30 mouse cellular contexts compared by ENCODE assay signal in genomic region chr8:95044811-95045210, GRCm38 (mm10). TPM values are rescaled to one million over a fixed set of nuclear protein-coding genes. Genes with fewer than 3 reads are reported as not detected.
DNase-seq lines count a peak whose midpoint lies in the region; ATAC-seq and TF ChIP-seq lines count a peak whose summit lies in the region.
"Had no signal": no experiment of that assay in that cellular context is flagged by ENCODE, and none has a peak within 500 bp of the region (broad histone marks: within the 10 kb centered on the region; RNA-seq: fewer than 3 reads in every experiment).

No protein-coding gene starts in this region.

- DNase-seq in forebrain, postnatal 0 days = no peak
- DNase-seq in midbrain, embryonic 14.5 days = peak; percentile 49
- peak; percentile 38 to 56 for DNase-seq in right cerebral cortex, postnatal 10 days (ENCODE audit: low spot score in 2 of 2)
- no peak for DNase-seq in right cerebral cortex, postnatal 14 days
- DNase-seq in liver = no peak
- DNase-seq: adrenal gland, postnatal 10 days; adrenal gland, postnatal 36 days; B cell, adult 2 months; cerebellum, adult 18-20 months; cerebellum, adult 9-10 months; cerebellum, postnatal 25 days; gastrocnemius, postnatal 25 days; heart, adult 18-20 months; heart, postnatal 10 days; heart, postnatal 36 days had no signal

- no peak overlapping the region for H3K4me2 ChIP-seq in forebrain, postnatal 0 days (ENCODE audit: low read depth)
- H3K4me2 ChIP-seq in forebrain, embryonic 15.5 days (replicated peaks) = no peak overlapping the region
- H3K4me2 ChIP-seq in midbrain, embryonic 14.5 days (ENCODE audit: low read length) = no peak overlapping the region
- H3K4me2 ChIP-seq in midbrain, embryonic 15.5 days = no peak overlapping the region
- H3K4me2 ChIP-seq: embryonic facial prominence, embryonic 12.5 days; embryonic facial prominence, embryonic 15.5 days; heart, embryonic 12.5 days; heart, embryonic 15.5 days; hindbrain, embryonic 15.5 days had no signal

- H3K4me1 ChIP-seq in forebrain, postnatal 0 days (ENCODE audit: insufficient read depth) = 0 out of 2 replicates have a peak, but pooled peaks cover 3% of the 10 kb centered on the region
- no peaks in the 10 kb centered on the region for H3K4me1 ChIP-seq in forebrain, embryonic 15.5 days
- H3K4me1 ChIP-seq in midbrain, embryonic 14.5 days (ENCODE audit: control insufficient read depth, insufficient read depth, low read length) = no peaks in the 10 kb centered on the region
- H3K4me1 ChIP-seq in midbrain, embryonic 15.5 days = peaks cover 13% of the 10 kb centered on the region
- H3K4me1 ChIP-seq: embryonic facial prominence, embryonic 12.5 days; embryonic facial prominence, embryonic 15.5 days; heart, embryonic 12.5 days; heart, embryonic 15.5 days had no signal

- H3K9me3 ChIP-seq in forebrain, postnatal 0 days (ENCODE audit: low read length) = no peaks in the 10 kb centered on the region
- no peaks in the 10 kb centered on the region for H3K9me3 ChIP-seq in forebrain, embryonic 15.5 days
- no peaks in the 10 kb centered on the region for H3K9me3 ChIP-seq in midbrain, embryonic 14.5 days (ENCODE audit: control insufficient read depth, low read length)
- no peaks in the 10 kb centered on the region for H3K9me3 ChIP-seq in midbrain, embryonic 15.5 days
- H3K9me3 ChIP-seq: embryonic facial prominence, embryonic 12.5 days; embryonic facial prominence, embryonic 15.5 days; G1E; heart, embryonic 12.5 days; heart, embryonic 15.5 days; hindbrain, embryonic 10.5 days; hindbrain, embryonic 15.5 days had no signal

- no peaks in the 10 kb centered on the region for H3K36me3 ChIP-seq in forebrain, postnatal 0 days (ENCODE audit: insufficient read depth)
- H3K36me3 ChIP-seq in forebrain, embryonic 15.5 days = no peaks in the 10 kb centered on the region
- no peaks in the 10 kb centered on the region for H3K36me3 ChIP-seq in midbrain, embryonic 14.5 days (ENCODE audit: control insufficient read depth, insufficient read depth, low read length)
- no peaks in the 10 kb centered on the region for H3K36me3 ChIP-seq in midbrain, embryonic 15.5 days (replicated peaks)
- H3K36me3 ChIP-seq: embryonic facial prominence, embryonic 12.5 days; embryonic facial prominence, embryonic 15.5 days; G1E; heart, embryonic 12.5 days; heart, embryonic 15.5 days; hindbrain, embryonic 10.5 days; hindbrain, embryonic 15.5 days had no signal

- H3K27me3 ChIP-seq in forebrain, postnatal 0 days (ENCODE audit: insufficient read depth, low read length) = no peaks in the 10 kb centered on the region
- no peaks in the 10 kb centered on the region for H3K27me3 ChIP-seq in forebrain, embryonic 15.5 days
- H3K27me3 ChIP-seq in midbrain, embryonic 14.5 days (ENCODE audit: control insufficient read depth, insufficient read depth, low read length) = no peaks in the 10 kb centered on the region
- no peaks in the 10 kb centered on the region for H3K27me3 ChIP-seq in midbrain, embryonic 15.5 days (replicated peaks)
- H3K27me3 ChIP-seq: embryonic facial prominence, embryonic 12.5 days; embryonic facial prominence, embryonic 15.5 days; heart, embryonic 12.5 days; heart, embryonic 15.5 days; hindbrain, embryonic 15.5 days; Patski had no signal

- TF ChIP-seq CTCF in forebrain, postnatal 0 days (IDR thresholded peaks at IDR 0.05; ENCODE audit: low read depth) = no peak

- WGBS in forebrain, postnatal 0 days = 51% methylated on average over 4 of the region's 4 CpGs
- 70% methylated on average over 4 of the region's 4 CpGs for WGBS in forebrain, embryonic 15.5 days
- WGBS in midbrain, embryonic 14.5 days = 37% methylated on average over 4 of the region's 4 CpGs
- WGBS in midbrain, embryonic 15.5 days = 40% methylated on average over 4 of the region's 4 CpGs

- H3K4me3 ChIP-seq in forebrain, postnatal 0 days (ENCODE audit: low read depth, low read length) = no peak overlapping the region
- H3K4me3 ChIP-seq in forebrain, embryonic 15.5 days = no peak overlapping the region
- no peak overlapping the region for H3K4me3 ChIP-seq in midbrain, embryonic 14.5 days (replicated peaks; ENCODE audit: low read depth, low read length)
- H3K4me3 ChIP-seq in midbrain, embryonic 15.5 days = no peak overlapping the region
- H3K4me3 ChIP-seq: embryonic facial prominence, embryonic 12.5 days; embryonic facial prominence, embryonic 15.5 days; heart, embryonic 12.5 days; heart, embryonic 15.5 days; hindbrain, embryonic 10.5 days; hindbrain, embryonic 15.5 days had no signal

- peak; percentile 62 for ATAC-seq in forebrain, postnatal 0 days
- ATAC-seq in forebrain, embryonic 15.5 days (replicated peaks) = no peak
- ATAC-seq in midbrain, embryonic 14.5 days (ENCODE audit: low FRiP score, low TSS enrichment) = no peak
- ATAC-seq in midbrain, embryonic 15.5 days (replicated peaks) = no peak
- ATAC-seq: inflammation-experienced regulatory T-cells, adult 6 months; intestine, embryonic 16.5 days; Patski had no signal

- H3K9ac ChIP-seq in forebrain, postnatal 0 days = no peak overlapping the region
- no peak overlapping the region for H3K9ac ChIP-seq in forebrain, embryonic 15.5 days (replicated peaks)
- H3K9ac ChIP-seq in midbrain, embryonic 14.5 days (replicated peaks; ENCODE audit: low read length) = no peak overlapping the region
- no peak overlapping the region for H3K9ac ChIP-seq in midbrain, embryonic 15.5 days
- H3K9ac ChIP-seq: embryonic facial prominence, embryonic 12.5 days; embryonic facial prominence, embryonic 15.5 days; heart, embryonic 12.5 days; heart, embryonic 15.5 days; hindbrain, embryonic 15.5 days had no signal

- no peak overlapping the region for H3K27ac ChIP-seq in forebrain, postnatal 0 days (ENCODE audit: low read depth, low read length)
- no peak overlapping the region for H3K27ac ChIP-seq in forebrain, embryonic 15.5 days (replicated peaks)
- no peak overlapping the region for H3K27ac ChIP-seq in midbrain, embryonic 14.5 days (replicated peaks; ENCODE audit: low read depth, low read length)
- no peak overlapping the region for H3K27ac ChIP-seq in midbrain, embryonic 15.5 days
- H3K27ac ChIP-seq: embryonic facial prominence, embryonic 12.5 days; embryonic facial prominence, embryonic 15.5 days; heart, embryonic 15.5 days; hindbrain, embryonic 10.5 days; hindbrain, embryonic 15.5 days had no signal

RNA-seq across cellular contexts. Expression of gene Drc7, which starts 10.1 kb away (rescaled TPM):
- 1.9 and 4.4 TPM in 2 replicates for total RNA-seq in forebrain, postnatal 0 days (2014; rRNA removed)
- polyA plus RNA-seq in forebrain, postnatal 0 days (2015; fragmentation: Nextera tagmentation; extraction: Ambion mirVana) = 2.1 and 3.7 TPM in 2 replicates
- polyA plus RNA-seq in forebrain, embryonic 15.5 days (2015; fragmentation: Nextera tagmentation; extraction: Ambion mirVana) = 0.96 and 1.4 TPM in 2 replicates
- 1.2 TPM in 2 replicates for polyA plus RNA-seq in midbrain, embryonic 14.5 days (2014; fragmentation: Nextera tagmentation; extraction: Ambion mirVana)
- polyA plus RNA-seq in midbrain, embryonic 15.5 days (2015; fragmentation: Nextera tagmentation; extraction: Ambion mirVana) = 1.5 and 1.9 TPM in 2 replicates
- total RNA-seq: adrenal gland, adult 18-20 months; adrenal gland, postnatal 10 days; adrenal gland, postnatal 36 days; CH12.LX; gastrocnemius, adult 8-10 months; gastrocnemius, postnatal 25 days; heart, adult 18-20 months; heart, postnatal 10 days; heart, postnatal 36 days had no signal
- polyA plus RNA-seq: G1E; heart, embryonic 12.5 days; inflammation-experienced regulatory T-cells, adult 6 months had no signal

RNA-seq across cellular contexts. Expression of gene Adgrg3, which starts 27.3 kb away (rescaled TPM):
- total RNA-seq in forebrain, postnatal 0 days (2014; rRNA removed) = 0.67 and 1.2 TPM in 2 replicates
- polyA plus RNA-seq in forebrain, postnatal 0 days (2015; fragmentation: Nextera tagmentation; extraction: Ambion mirVana) = 0.47 and 0.69 TPM in 2 replicates
- 1.0 and 1.2 TPM in 2 replicates for polyA plus RNA-seq in forebrain, embryonic 15.5 days (2015; fragmentation: Nextera tagmentation; extraction: Ambion mirVana)
- 0.24 and 1.3 TPM in 2 replicates for polyA plus RNA-seq in midbrain, embryonic 14.5 days (2014; fragmentation: Nextera tagmentation; extraction: Ambion mirVana)
- polyA plus RNA-seq in midbrain, embryonic 15.5 days (2015; fragmentation: Nextera tagmentation; extraction: Ambion mirVana) = 0.88 and 1.3 TPM in 2 replicates
- total RNA-seq: CH12.LX had no signal

RNA-seq across cellular contexts. Expression of gene Katnb1, which starts 36.2 kb away (rescaled TPM):
- total RNA-seq in forebrain, postnatal 0 days (2014; rRNA removed) = 43.9 and 50.6 TPM in 2 replicates
- polyA plus RNA-seq in forebrain, postnatal 0 days (2015; fragmentation: Nextera tagmentation; extraction: Ambion mirVana) = 44.7 and 49.5 TPM in 2 replicates
- 41.8 and 42.3 TPM in 2 replicates for polyA plus RNA-seq in forebrain, embryonic 15.5 days (2015; fragmentation: Nextera tagmentation; extraction: Ambion mirVana)
- 42.4 and 46.1 TPM in 2 replicates for polyA plus RNA-seq in midbrain, embryonic 14.5 days (2014; fragmentation: Nextera tagmentation; extraction: Ambion mirVana)
- 49.5 and 49.8 TPM in 2 replicates for polyA plus RNA-seq in midbrain, embryonic 15.5 days (2015; fragmentation: Nextera tagmentation; extraction: Ambion mirVana)

Comparison
In these comparisons a context has a peak if more than half of its experiments do, and no peak if none do; other contexts are left out.
1. DNase-seq: peak in midbrain, embryonic 14.5 days (single experiment) and right cerebral cortex, postnatal 10 days (2 of 2); none in forebrain, postnatal 0 days (single experiment), right cerebral cortex, postnatal 14 days (single experiment) and liver (single experiment).